Mouse (Mus musculus): ENCODE data around the gene Ern1. TPM values are rescaled to one million over a fixed set of nuclear protein-coding genes. Genes with fewer than 3 reads are reported as not detected.
A peak's percentile ranks its signal among the peaks of the same experiment; 100 is the strongest.

Ern1 gene
- total RNA-seq, 2 experiments from 2014 or later, result 8.4 to 9.8 TPM

- intact Hi-C loops (cut with DNase I), result no loop called here
These were observed 553 bp downstream of the Ern1 start for GRCm38 (mm10) chr11:106486866-106487732.

GRCm38 (mm10) chr11:106486042-106486865 is 1.4 kb downstream of the Ern1 start:
- intact Hi-C loops (cut with DNase I), result no loop called here
- no peak for DNase-seq (ENCODE audit: low spot score in 2 of 2)

More at GRCm38 (mm10) chr11:106486866-106487732, 553 bp downstream of the Ern1 start:
- no peak for DNase-seq (ENCODE audit: low spot score in 2 of 2)

- DNase-seq (ENCODE audit: low spot score in 2 of 2), result no peak
- intact Hi-C loops (cut with DNase I), result no loop called here
These were observed 2.0 kb downstream of the Ern1 start for GRCm38 (mm10) chr11:106485611-106486010.

- no peak for DNase-seq (ENCODE audit: low spot score in 2 of 2)
- intact Hi-C loops (cut with DNase I), result no loop called here
These were observed 2.8 kb downstream of the Ern1 start for GRCm38 (mm10) chr11:106484875-106485274.

- DNase-seq (ENCODE audit: low spot score in 2 of 2), result no peak
- intact Hi-C loops (cut with DNase I), result no loop called here
These were observed 4.8 kb downstream of the Ern1 start for GRCm38 (mm10) chr11:106482867-106483266.

GRCm38 (mm10) chr11:106481651-106482050 is 6.0 kb downstream of the Ern1 start:
- intact Hi-C loops (cut with DNase I), result no loop called here
- no peak for DNase-seq (ENCODE audit: low spot score in 2 of 2)

- DNase-seq (ENCODE audit: low spot score in 2 of 2), result no peak
- intact Hi-C loops (cut with DNase I), result no loop called here
These were observed 7.1 kb downstream of the Ern1 start for GRCm38 (mm10) chr11:106480530-106480885.

- DNase-seq (ENCODE audit: low spot score in 2 of 2), result peak in 1 of 2 experiments; percentile 50
- intact Hi-C loops (cut with DNase I), result no loop called here
These were observed 7.8 kb downstream of the Ern1 start for GRCm38 (mm10) chr11:106479619-106480529.

- DNase-seq (ENCODE audit: low spot score in 2 of 2), result no peak
- intact Hi-C loops (cut with DNase I), result no loop called here
These were observed 8.9 kb downstream of the Ern1 start for GRCm38 (mm10) chr11:106478745-106479144.

GRCm38 (mm10) chr11:106477505-106478160 is 10.0 kb downstream of the Ern1 start:
- intact Hi-C loops (cut with DNase I), result no loop called here
- DNase-seq (ENCODE audit: low spot score in 2 of 2), result no peak

GRCm38 (mm10) chr11:106475309-106475708 is 12.3 kb downstream of the Ern1 start:
- intact Hi-C loops (cut with DNase I), result no loop called here
- DNase-seq (ENCODE audit: low spot score in 2 of 2), result no peak

GRCm38 (mm10) chr11:106471629-106472028 is 16.0 kb downstream of the Ern1 start:
- no peak for DNase-seq (ENCODE audit: low spot score in 2 of 2)
- intact Hi-C loops (cut with DNase I), result no loop called here

GRCm38 (mm10) chr11:106468509-106468908 is 19.1 kb downstream of the Ern1 start:
- intact Hi-C loops (cut with DNase I), result no loop called here
- DNase-seq (ENCODE audit: low spot score in 2 of 2), result no peak

- DNase-seq (ENCODE audit: low spot score in 2 of 2), result no peak
- intact Hi-C loops (cut with DNase I), result no loop called here
These were observed 21.7 kb downstream of the Ern1 start for GRCm38 (mm10) chr11:106465932-106466331.

- intact Hi-C loops (cut with DNase I), result no loop called here
- no peak for DNase-seq (ENCODE audit: low spot score in 2 of 2)
These were observed 22.1 kb downstream of the Ern1 start for GRCm38 (mm10) chr11:106465545-106465903.

GRCm38 (mm10) chr11:106464681-106465544 is 22.7 kb downstream of the Ern1 start:
- intact Hi-C loops (cut with DNase I), result no loop called here
- peak in 1 of 2 experiments; percentile 23 for DNase-seq (ENCODE audit: low spot score in 2 of 2)

GRCm38 (mm10) chr11:106463845-106464244 is 23.8 kb downstream of the Ern1 start:
- intact Hi-C loops (cut with DNase I), result no loop called here
- DNase-seq (ENCODE audit: low spot score in 2 of 2), result peak in 1 of 2 experiments; percentile 41

GRCm38 (mm10) chr11:106462309-106462708 is 25.3 kb downstream of the Ern1 start:
- intact Hi-C loops (cut with DNase I), result no loop called here
- DNase-seq (ENCODE audit: low spot score in 2 of 2), result peak; percentile 11 to 70

Measured in left cerebral cortex, postnatal 25 days (tissue).